Mouse (Mus musculus) G1E-ER4 (cell line): ENCODE data around the gene Pole4. TPM values are rescaled to one million over a fixed set of nuclear protein-coding genes. Genes with fewer than 3 reads are reported as not detected.

Source experiments
- GATA1 ChIP-seq: IDR thresholded peaks from one replicate; pipeline ENCODE4 v1.8.0; 2012; ENCODE audit warnings: low read length, inconsistent platforms
- polyA plus RNA-seq: library from polyadenylated mRNA; stranded (reverse); fragments of >175 nt; gene quantifications from 2 replicates; pipeline ENCODE4 v1.2.3, GENCODE M21; 2012

The Pole4 gene
- 61.1 and 83.3 TPM in 2 replicates for polyA plus RNA-seq

DNA sequence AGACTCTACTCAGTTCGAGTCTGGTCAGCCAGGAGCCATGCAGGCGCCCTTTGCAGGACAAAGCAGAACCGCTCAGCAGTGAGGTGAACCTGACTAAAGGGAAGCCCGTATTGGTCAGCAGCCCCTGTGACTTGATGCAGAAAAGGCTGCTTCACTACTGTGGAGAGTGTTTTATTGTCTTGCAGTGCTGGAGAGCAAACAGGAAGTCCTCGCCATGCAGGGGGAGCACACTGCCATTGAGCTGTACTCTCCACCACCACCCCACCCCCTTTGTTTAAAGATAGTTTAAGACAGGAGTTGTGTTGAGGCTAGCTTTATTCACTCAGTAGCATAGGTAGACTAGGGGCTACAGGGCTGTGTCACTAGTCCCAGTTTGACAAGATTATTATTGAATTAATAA, at the start of gene Pole4:
Pole4 (minus strand) TSS at position 145 of the 400 bp plus-strand sequence.
- no peak for TF ChIP-seq GATA1

DNA sequence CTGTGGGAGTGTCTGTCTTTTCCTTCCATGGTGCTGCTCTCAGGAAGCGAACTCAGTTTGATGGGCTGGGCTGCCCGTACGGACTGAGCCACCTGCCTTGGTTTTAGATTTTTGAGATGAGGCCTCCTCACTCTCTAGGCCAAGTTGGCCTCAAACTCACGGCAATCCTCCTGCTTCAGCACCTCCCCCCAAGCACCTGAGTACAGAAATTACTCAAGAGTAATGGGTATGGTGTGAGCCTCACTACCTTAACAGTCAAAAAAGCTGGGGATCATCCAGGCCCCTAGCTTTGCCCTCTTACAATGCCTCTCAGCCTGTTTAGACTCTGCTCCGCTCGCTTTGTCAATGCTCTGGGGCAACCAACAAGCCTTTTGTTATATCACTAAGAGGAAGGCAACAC, 49.6 kb upstream of the Pole4 start:
- TF ChIP-seq GATA1, result no peak

DNA sequence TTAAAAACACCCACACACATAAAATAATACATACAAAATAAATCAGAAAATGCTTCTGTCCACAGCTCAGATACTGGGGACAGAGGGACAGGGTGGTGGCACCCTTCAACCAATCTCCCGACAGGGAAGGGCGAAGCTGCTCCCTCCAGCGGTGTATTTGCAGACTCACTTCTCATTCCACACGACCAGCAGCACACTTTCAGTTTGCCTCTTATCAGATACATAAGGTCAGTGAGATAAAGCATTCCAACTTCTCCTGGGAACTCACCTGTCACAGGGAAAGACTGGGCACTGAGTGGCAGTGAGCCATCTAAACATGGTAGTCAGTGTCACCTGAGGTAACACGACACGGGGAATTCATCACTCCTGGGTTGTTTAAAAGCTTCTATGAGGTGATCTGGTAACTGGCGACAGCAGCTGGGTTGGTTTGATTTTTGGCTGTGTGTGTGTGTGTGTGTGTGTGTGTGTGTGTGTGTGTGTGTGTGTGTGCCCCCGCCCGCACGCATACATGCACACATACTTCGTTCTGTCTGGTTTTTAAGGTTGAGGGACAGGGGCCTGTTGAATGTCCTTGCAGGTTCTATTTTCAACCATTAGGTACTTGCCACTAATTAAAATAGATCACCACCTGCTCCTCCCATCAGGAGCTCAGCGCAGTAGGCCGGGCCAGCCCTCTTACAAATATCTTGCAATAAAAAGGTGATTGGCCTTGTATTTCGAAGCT, 48.6 kb upstream of the Pole4 start:
- no peak for TF ChIP-seq GATA1

DNA sequence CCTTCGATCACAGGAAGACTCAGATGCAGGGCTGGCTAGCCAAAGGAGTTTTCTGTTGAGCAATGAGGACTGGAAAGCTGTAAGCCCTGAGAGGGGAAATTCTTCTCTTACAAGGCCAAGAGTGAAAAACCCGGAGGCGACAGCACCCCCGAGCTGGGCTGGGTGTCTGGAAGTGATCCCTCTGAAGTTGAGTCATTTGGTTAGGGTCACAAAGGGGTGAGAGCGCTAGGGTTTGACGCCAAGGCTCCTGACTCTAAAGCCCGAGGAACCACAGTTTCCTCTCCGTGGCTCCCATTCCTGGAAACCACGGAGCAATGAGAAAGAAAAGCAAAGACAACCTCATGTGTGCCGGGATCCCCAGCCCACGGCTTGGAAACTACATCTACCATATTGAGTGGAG, 47.9 kb upstream of the Pole4 start:
- no peak for TF ChIP-seq GATA1

DNA sequence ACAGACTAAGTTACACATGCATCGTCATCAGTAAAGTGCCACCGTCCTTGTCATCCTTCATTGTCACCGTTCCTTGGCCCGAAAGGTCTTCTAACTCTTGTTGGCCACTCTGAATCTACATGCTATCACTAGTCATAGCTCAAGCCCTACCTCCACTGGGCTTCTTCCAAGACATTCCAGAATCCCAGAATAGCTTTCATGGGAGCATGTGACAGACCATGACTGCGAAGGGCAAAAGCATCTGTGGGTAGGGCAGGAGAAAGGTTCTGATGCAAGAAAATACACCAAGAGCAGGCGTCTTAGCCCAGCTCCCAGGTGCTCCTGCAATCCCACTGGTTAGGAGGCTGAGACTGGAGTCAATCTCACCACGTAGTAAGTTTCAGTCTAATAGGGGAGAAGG, 46.6 kb upstream of the Pole4 start:
- TF ChIP-seq GATA1, result no peak

DNA sequence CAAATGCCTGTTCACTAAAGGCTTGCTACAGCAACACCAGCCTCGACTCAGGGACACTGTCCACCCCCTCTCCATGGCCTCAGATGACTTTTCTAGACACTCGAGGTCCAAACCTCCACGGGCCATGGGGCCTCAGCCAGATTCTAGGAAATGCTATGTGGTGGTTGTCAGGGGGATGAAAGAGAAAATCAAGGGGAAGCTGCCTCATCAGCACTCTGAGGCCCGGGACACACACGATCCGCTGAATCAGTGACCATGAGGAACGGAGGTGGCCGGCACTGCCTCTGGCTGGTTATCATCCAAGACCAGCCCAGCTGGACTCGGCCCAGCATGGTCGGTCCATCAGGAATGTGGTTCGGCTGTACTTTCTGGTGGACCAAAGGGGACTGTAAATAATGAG, 45.9 kb upstream of the Pole4 start:
- no peak for TF ChIP-seq GATA1

DNA sequence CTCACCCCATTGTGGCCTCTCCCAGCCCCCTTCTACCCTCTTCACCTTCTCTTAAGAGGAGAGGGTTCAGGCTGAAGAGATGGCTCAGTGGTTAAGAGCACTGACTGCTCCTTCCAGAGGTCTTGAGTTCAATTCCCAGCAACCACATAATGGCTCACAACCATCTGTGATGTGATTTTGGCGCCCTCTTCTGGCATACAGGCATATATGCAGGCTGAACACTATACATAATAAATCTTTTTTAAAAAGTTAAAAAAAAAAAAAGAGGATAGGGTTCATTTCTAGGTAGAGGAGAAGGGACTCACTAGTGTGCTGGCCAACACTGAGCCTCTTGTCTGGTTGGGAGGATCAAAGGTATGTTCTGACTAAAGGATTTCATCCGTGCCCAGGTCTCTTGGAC, 44.9 kb upstream of the Pole4 start:
- no peak for TF ChIP-seq GATA1

DNA sequence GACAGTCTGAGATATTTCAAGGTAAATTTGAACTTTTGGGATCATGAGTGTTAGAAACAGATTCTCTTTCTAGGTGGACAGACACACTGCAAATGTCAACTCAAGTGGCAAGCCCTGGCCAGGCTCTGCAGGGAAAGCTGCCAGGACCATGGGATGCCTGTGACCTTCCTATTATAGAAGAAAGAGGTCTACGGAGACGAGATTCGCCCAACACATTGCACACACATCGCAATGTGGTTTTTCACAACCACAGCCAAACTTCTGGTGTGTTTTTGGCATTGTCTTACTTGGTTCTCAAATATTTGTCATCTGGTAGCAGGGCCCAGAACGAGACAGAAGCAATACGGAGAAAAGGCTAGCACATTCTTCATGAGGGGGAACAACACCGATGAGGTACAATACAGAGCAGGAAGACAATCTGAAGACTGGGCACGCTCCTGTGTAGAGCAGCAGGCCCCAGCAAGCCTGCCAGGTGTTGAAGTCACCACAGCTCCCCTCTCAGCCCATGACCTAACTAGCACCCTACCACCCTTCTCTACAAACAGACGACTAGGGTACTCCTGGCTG, 43.0 kb upstream of the Pole4 start:
- TF ChIP-seq GATA1, result no peak

DNA sequence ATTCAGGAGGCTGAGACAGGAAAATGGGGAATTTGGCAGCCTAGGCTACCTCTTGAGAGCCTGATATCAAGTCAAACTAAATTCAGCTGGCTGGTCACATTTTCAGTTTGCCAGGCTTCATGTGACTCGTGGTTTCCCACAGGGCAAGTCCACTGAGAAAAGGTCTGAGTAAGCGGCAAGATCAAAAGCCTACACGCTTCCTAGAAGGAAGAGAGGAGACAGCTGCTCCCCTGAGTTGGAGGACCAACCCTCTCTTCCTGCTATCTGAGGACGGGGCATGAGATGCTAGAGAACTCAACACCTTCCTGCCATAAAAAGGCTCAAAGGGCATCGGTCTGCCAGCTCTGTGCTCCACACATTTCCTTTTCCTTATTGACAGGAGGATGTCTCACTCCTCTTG, 41.9 kb upstream of the Pole4 start:
- no peak for TF ChIP-seq GATA1

DNA sequence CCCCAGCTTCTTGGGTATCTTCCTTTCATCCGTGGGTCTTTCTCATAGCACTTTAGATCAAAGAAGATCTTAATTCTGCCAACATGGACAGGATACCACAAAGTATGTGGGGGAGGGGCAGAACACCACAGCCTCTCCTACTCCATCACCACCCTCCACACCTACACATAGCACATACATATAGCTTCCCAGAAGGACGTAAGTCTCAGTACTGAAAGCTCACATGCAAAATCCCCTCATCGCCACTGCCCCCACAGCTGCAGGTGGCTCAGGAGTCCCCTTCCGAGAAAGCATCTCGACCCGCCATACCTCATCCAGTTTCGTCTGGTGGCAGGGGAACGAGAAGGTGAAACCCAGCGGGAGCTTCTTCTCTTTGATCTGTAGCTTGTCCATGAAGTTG, 39.4 kb upstream of the Pole4 start:
- TF ChIP-seq GATA1, result no peak

DNA sequence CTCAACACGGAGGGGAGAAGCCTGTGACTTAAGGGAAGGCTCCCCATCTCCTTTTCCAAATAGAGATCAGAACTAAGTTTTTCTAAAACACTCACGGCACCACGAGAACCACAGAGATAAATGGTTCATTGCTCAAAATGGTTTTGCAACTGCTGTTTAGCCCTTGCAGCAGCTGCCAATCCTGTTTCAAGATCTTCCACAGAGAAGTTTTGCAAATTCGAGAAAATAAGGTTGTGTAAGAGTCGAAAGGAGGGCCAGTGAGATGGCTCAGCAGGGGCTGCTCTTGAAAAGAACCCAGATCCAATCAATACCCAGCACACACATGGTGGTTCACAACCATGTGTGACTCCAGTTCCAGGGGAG, 36.3 kb upstream of the Pole4 start:
- no peak for TF ChIP-seq GATA1

DNA sequence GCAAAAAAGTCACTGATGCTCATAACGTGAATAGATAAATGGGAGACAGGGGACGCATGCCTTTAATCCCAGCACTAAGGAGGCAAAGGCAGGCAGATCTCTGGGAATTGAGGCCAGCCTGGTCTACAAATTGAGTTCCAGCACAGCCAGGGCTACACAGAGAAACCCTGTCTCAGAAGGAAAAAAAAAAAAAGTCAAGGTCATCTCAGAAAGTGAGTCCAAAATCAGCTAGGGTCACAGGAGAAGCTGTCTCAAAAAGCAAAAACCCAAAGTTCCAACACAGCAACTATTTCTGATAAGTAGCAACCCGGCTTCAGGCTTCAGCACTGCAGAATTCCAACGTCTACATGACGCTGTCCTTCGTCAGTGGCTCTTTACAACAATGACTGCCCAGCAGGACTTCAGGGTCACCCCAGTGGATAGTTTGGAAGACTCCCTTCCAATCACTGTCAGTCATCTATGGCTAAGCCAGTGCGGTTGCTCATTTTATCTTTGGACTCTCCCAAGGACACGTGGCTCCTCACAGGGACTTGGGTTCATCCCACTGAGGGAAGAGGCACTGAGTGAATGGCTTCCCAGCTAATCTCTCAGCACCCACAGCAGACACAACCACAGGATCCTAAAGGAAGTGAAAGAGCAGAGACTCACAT, 35.8 kb upstream of the Pole4 start:
- no peak for TF ChIP-seq GATA1

DNA sequence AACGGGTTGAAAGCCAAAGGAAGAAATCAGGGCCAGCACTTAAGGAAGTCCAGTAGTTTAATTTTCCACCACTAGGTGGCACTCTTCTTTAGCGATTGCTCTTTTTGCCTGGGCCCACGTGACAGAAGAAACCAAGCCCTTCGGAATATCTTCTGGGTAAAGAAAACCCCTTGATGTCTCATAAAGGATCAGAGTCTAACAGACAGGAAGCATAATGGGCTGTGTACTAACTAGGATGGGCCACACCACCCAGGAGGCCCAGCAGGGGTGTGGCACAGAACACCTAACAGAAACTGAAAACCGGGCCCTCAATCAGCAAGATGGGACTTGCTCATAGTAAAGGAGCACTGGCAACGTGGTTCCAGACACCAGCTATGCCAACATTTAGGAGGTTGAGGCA, 35.1 kb upstream of the Pole4 start:
- no peak for TF ChIP-seq GATA1

DNA sequence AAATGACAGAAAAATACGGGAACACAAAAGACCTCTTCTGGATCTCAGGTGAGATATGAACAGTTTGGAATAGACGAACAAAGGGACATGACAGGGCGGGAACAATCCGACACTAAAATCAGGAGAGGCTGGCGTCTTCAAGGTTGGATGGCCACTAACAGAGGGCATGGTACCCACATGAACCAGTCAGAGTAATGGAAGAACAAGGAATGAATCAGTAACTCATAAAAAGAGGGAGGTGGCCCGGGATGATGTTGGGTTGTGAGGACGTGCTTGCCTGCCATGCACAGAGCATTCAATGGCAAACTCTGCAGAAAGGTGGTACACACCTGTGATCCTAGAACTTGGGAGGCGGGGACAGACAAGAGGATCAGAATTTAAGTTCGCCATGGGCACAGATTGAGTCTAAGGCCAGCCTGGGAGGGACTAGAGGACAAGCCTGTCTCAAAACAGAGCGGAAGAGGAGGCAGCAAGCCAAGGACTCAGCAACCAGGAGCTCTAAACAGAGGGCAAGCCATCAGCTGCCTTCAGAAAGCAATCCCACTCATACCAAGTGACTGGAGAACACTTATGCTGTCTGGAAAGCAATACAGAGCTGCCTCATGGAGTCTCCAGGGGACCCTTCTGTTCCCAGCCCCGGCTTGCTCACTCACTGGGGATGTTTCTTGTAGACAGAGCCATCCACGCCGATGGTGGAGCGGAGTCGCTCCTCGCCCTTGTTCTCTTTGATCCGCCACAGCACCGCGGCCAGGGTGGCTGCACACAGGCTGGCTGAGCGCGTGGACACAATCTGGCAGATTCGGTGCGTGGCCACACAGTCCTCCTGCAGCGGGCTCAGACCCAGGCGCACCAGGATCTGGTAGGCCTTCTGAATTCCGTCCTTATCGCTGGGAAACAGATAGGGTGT, 32.7 kb upstream of the Pole4 start:
- no peak for TF ChIP-seq GATA1

DNA sequence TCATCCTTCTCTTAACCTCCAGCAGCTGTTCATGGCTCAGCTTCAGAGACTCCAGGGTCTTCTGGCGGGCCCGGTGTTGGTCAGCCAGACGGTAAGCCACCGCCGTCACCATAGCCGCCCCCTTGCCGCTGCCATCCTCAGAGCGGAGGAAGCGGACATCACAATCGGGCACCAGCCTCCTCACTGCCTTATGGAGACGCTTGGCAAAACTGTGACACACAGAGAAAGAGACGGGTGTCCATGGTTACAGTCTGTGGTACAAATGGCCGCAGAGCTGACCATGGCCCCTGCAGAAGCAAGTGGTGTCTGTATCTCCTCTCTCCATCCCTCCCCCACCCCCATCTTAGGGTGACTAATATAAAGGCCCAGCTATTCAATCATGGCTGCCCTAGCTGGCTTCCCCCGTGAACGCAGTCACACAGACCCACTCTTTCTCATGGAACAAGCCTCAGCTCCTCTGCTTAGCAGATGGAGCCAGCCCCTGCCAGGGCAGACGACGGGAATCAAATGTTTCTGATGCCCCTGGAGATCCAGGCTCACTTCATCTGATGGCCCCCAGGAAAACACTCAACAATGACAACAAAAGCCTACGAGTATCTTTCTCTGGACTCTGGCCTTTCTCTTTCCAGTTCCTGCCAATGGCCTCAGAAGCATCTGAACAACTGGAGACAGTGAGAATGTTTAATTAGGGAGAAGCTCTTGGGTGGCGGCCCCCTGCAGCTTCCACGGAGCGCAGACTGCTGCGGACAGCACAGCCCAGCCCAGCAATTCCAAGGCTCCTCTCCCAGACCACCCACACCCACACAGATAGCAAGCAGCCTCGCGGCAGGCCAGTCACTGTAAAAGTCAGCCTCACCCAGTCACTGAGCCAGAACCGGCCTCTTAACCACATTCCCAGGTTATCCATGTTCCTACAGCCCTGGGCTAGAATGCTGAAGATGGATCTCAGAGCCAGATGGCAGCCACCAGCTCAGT, 31.7 kb upstream of the Pole4 start:
- TF ChIP-seq GATA1, result no peak
